ENCODE assay signal across 13 mouse cellular contexts in the genomic region with DNA sequence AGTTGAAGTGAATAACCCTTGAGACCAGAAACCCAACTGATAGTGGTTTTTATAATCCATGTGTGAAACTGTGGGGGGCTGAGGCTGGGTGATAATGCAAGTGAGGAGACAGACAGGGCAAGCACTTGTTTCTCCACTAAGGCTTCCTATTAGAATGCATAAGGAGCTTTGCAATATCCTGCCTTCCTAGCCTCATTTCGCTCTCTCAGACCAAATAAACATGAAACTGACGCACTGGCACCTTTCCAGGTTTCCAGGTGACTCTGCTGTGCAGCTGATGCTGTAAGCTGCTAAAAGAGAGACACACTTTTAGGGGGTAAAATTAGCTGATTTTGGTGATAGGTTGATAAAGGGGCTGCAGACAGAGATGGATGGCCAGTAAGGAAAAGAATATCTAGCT.
DNase-seq lines count a peak whose midpoint lies in the region; ATAC-seq and TF ChIP-seq lines count a peak whose summit lies in the region.
"Had no signal": no experiment of that assay in that cellular context is flagged by ENCODE, and none has a peak within 500 bp of the region (broad histone marks: within the 10 kb centered on the region; RNA-seq: fewer than 3 reads in every experiment).

No protein-coding gene starts in this region.

- no peak for ATAC-seq in forebrain, embryonic 14.5 days
- no peak for ATAC-seq in forebrain, embryonic 13.5 days
- ATAC-seq in limb, embryonic 14.5 days (ENCODE audit: low FRiP score, low read depth), result no peak
- no peak for ATAC-seq in intestine, embryonic 15.5 days

- WGBS in forebrain, embryonic 14.5 days, result 24% methylated on average over 2 of the region's 2 CpGs
- WGBS in forebrain, embryonic 13.5 days, result 31% methylated on average over 2 of the region's 2 CpGs
- 22% methylated on average over 2 of the region's 2 CpGs for WGBS in limb, embryonic 14.5 days
- WGBS in limb, embryonic 10.5 days, result 62% methylated on average over 2 of the region's 2 CpGs
- 50% methylated on average over 2 of the region's 2 CpGs for WGBS in intestine, embryonic 15.5 days

- 0 out of 2 replicates have a peak, but pooled peaks cover 2% of the 10 kb centered on the region for H3K4me1 ChIP-seq in forebrain, embryonic 14.5 days (ENCODE audit: control insufficient read depth, insufficient read depth, low read length)
- peaks cover 5% of the 10 kb centered on the region for H3K4me1 ChIP-seq in forebrain, embryonic 13.5 days
- peaks cover 9% of the 10 kb centered on the region; the same call in 1 of the 2 replicates for H3K4me1 ChIP-seq in limb, embryonic 14.5 days (ENCODE audit: control insufficient read depth, insufficient read depth, low read length)
- H3K4me1 ChIP-seq in limb, embryonic 10.5 days, result no peaks in the 10 kb centered on the region
- H3K4me1 ChIP-seq in intestine, embryonic 15.5 days (replicated peaks), result no peaks in the 10 kb centered on the region
- H3K4me1 ChIP-seq: heart, embryonic 10.5 days had no signal

- peak; percentile 54 for DNase-seq in forebrain, embryonic 14.5 days (ENCODE audit: low spot score)
- peak; percentile 12 for DNase-seq in limb, embryonic 14.5 days (ENCODE audit: low spot score)
- no peak for DNase-seq in limb, embryonic 10.5 days (ENCODE audit: low spot score)
- DNase-seq in NIH3T3 (ENCODE audit: low read depth), result peak; percentile 2
- peak; percentile 80 to 81 for DNase-seq in cerebellum, postnatal 10 days
- no peak for DNase-seq in urinary bladder, postnatal 36 days (ENCODE audit: low spot score in 2 of 2)
- DNase-seq: B cell, adult 2 months; lung, adult 2 months had no signal

- no peak overlapping the region for H3K4me2 ChIP-seq in forebrain, embryonic 14.5 days (ENCODE audit: low read length)
- no peak overlapping the region for H3K4me2 ChIP-seq in forebrain, embryonic 13.5 days
- no peak overlapping the region for H3K4me2 ChIP-seq in limb, embryonic 14.5 days (replicated peaks; ENCODE audit: low read depth, low read length, severe bottlenecking)
- H3K4me2 ChIP-seq in intestine, embryonic 15.5 days (replicated peaks), result no peak overlapping the region
- H3K4me2 ChIP-seq: forebrain, embryonic 12.5 days had no signal

- no peak overlapping the region for H3K27ac ChIP-seq in forebrain, embryonic 14.5 days (ENCODE audit: low read depth, low read length)
- no peak overlapping the region for H3K27ac ChIP-seq in forebrain, embryonic 13.5 days
- no peak overlapping the region for H3K27ac ChIP-seq in limb, embryonic 14.5 days (replicated peaks; ENCODE audit: low read depth, low read length)
- H3K27ac ChIP-seq in limb, embryonic 10.5 days, result no peak overlapping the region
- H3K27ac ChIP-seq in intestine, embryonic 15.5 days, result no peak overlapping the region
- H3K27ac ChIP-seq: forebrain, embryonic 12.5 days; heart, embryonic 10.5 days; kidney, postnatal 0 days had no signal

- H3K9ac ChIP-seq in forebrain, embryonic 14.5 days (ENCODE audit: low read length), result no peak overlapping the region
- no peak overlapping the region for H3K9ac ChIP-seq in forebrain, embryonic 13.5 days
- H3K9ac ChIP-seq in limb, embryonic 14.5 days (ENCODE audit: low read depth, low read length, severe bottlenecking), result no peak overlapping the region
- H3K9ac ChIP-seq in intestine, embryonic 15.5 days, result no peak overlapping the region
- H3K9ac ChIP-seq: forebrain, embryonic 12.5 days had no signal

- H3K4me3 ChIP-seq in forebrain, embryonic 14.5 days (ENCODE audit: low read depth, low read length), result no peak overlapping the region
- H3K4me3 ChIP-seq in forebrain, embryonic 13.5 days, result no peak overlapping the region
- H3K4me3 ChIP-seq in limb, embryonic 14.5 days (replicated peaks; ENCODE audit: low read length), result no peak overlapping the region
- H3K4me3 ChIP-seq in limb, embryonic 10.5 days, result no peak overlapping the region
- no peak overlapping the region for H3K4me3 ChIP-seq in intestine, embryonic 15.5 days (replicated peaks)
- H3K4me3 ChIP-seq: forebrain, embryonic 12.5 days; heart, embryonic 10.5 days had no signal

- no peaks in the 10 kb centered on the region for H3K27me3 ChIP-seq in forebrain, embryonic 14.5 days (replicated peaks; ENCODE audit: control insufficient read depth, insufficient read depth, low read length)
- no peaks in the 10 kb centered on the region for H3K27me3 ChIP-seq in forebrain, embryonic 13.5 days
- H3K27me3 ChIP-seq in limb, embryonic 14.5 days (ENCODE audit: control insufficient read depth, insufficient read depth, low read length), result no peaks in the 10 kb centered on the region
- no peaks in the 10 kb centered on the region for H3K27me3 ChIP-seq in limb, embryonic 10.5 days (ENCODE audit: low read depth, poor library complexity, severe bottlenecking)
- H3K27me3 ChIP-seq in intestine, embryonic 15.5 days (replicated peaks), result no peaks in the 10 kb centered on the region
- H3K27me3 ChIP-seq: forebrain, embryonic 12.5 days had no signal

- H3K36me3 ChIP-seq in forebrain, embryonic 14.5 days (ENCODE audit: control insufficient read depth, insufficient read depth, low read length), result no peaks in the 10 kb centered on the region
- no peaks in the 10 kb centered on the region for H3K36me3 ChIP-seq in forebrain, embryonic 13.5 days (ENCODE audit: poor library complexity, severe bottlenecking)
- H3K36me3 ChIP-seq in limb, embryonic 14.5 days (ENCODE audit: control insufficient read depth, insufficient read depth, low read length), result no peaks in the 10 kb centered on the region
- no peaks in the 10 kb centered on the region for H3K36me3 ChIP-seq in limb, embryonic 10.5 days
- no peaks in the 10 kb centered on the region for H3K36me3 ChIP-seq in intestine, embryonic 15.5 days
- H3K36me3 ChIP-seq: forebrain, embryonic 12.5 days; heart, embryonic 10.5 days had no signal

- no peak for TF ChIP-seq POLR2A in limb, embryonic 14.5 days (IDR thresholded peaks at IDR 0.05; ENCODE audit: borderline replicate concordance, extremely low read depth, insufficient read depth, insufficient read length)

- no peaks in the 10 kb centered on the region for H3K9me3 ChIP-seq in forebrain, embryonic 14.5 days (replicated peaks; ENCODE audit: control insufficient read depth, low read length)
- H3K9me3 ChIP-seq in forebrain, embryonic 13.5 days (replicated peaks), result no peaks in the 10 kb centered on the region
- H3K9me3 ChIP-seq in limb, embryonic 14.5 days (ENCODE audit: control insufficient read depth, low read length), result no peaks in the 10 kb centered on the region
- H3K9me3 ChIP-seq in limb, embryonic 10.5 days (replicated peaks), result no peaks in the 10 kb centered on the region
- H3K9me3 ChIP-seq in intestine, embryonic 15.5 days, result no peaks in the 10 kb centered on the region
- H3K9me3 ChIP-seq: forebrain, embryonic 12.5 days; heart, embryonic 10.5 days had no signal

Comparison
In these comparisons a context has a peak if more than half of its experiments do, and no peak if none do; other contexts are left out.
1. DNase-seq: peak in forebrain, embryonic 14.5 days (single experiment), limb, embryonic 14.5 days (single experiment), NIH3T3 (single experiment) and cerebellum, postnatal 10 days (2 of 2); none in limb, embryonic 10.5 days (single experiment) and urinary bladder, postnatal 36 days (0 of 2).